Mouse (Mus musculus): ENCODE results near the gene Kntc1. TPM values are rescaled to one million over a fixed set of nuclear protein-coding genes. Genes with fewer than 3 reads are reported as not detected.
"Not testable (repeated sequence)": the region's sequence is repeated elsewhere in the genome, so short reads cannot be mapped to it uniquely, and the experiment has no call there.

The Kntc1 gene
- polyA plus RNA-seq, 1 experiment from 2014 or later: 12.9 TPM

DNA sequence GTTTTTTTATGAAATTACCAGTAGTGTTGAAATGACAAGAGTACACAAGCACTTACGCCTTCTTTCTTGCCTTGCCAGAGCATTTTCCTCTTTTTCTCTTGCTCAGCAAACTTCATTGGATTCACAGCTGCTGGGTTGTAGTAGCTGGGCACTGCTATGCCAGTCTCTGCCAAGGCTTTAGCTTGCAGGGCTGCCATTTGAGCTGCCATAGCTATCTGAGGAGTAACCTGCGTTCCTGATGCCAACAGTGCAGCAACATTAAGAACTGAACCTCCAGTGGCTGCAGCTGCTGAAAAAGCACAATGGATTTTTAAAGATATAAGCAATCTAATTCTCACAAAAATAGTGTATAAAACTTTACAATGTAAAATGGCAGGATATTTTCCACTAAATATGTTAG lies 18.5 kb upstream of the Kntc1 start:
- Histone ChIP-seq H3K9ac (ENCODE audit: low read length) (no peak overlapping the region), H3K9me3 (replicated peaks; ENCODE audit: control insufficient read depth, low read length) (no peaks in the 10 kb centered on the region), H3K4me1 (ENCODE audit: control insufficient read depth, insufficient read depth, low read length) (no peaks in the 10 kb centered on the region), H3K27ac (ENCODE audit: low read depth, low read length) (no peak overlapping the region), H3K4me3 (ENCODE audit: low read depth, low read length) (no peak overlapping the region), H3K36me3 (ENCODE audit: control insufficient read depth, insufficient read depth, low read length) (peaks cover 79% of the 10 kb centered on the region), H3K27me3 (replicated peaks; ENCODE audit: control insufficient read depth, insufficient read depth, low read length) (no peaks in the 10 kb centered on the region), H3K4me2 (ENCODE audit: low read length) (no peak overlapping the region)
- ATAC-seq (no peak), DNase-seq (ENCODE audit: low spot score) (no peak)
- 99% methylated on average over 2 of the region's 2 CpGs for WGBS

DNA sequence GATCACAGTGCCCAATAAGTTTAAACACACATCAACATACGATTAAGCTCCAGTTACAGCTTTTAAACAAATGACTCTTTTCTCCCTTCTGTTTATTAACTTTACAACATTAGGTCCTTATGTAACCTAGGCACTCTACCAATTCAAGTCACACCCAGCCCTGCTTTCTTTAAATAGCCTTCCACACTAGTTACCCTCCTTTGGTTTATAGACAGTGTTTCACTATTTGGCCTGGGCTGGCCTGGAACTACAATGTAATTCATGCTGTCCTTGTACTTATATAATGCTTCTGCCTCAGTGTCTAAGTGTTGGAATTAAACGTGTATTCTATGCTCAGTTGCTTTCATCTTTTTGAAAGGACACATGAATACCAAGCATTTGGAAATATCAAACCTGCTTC lies 5.2 kb upstream of the Kntc1 start:
- DNase-seq (ENCODE audit: low spot score) (no peak), ATAC-seq (no peak)
- no peaks in the 10 kb centered on the region for H3K27me3 ChIP-seq (replicated peaks; ENCODE audit: control insufficient read depth, insufficient read depth, low read length)
- H3K9ac ChIP-seq (ENCODE audit: low read length): no peak overlapping the region
- peaks cover 15% of the 10 kb centered on the region for H3K4me1 ChIP-seq (ENCODE audit: control insufficient read depth, insufficient read depth, low read length)
- no peak overlapping the region for H3K4me3 ChIP-seq (ENCODE audit: low read depth, low read length)
- no peak overlapping the region for H3K4me2 ChIP-seq (ENCODE audit: low read length)
- WGBS: 89% methylated on average over 2 of the region's 2 CpGs
- peaks cover 49% of the 10 kb centered on the region for H3K36me3 ChIP-seq (ENCODE audit: control insufficient read depth, insufficient read depth, low read length)
- H3K27ac ChIP-seq (ENCODE audit: low read depth, low read length): no peak overlapping the region
- no peaks in the 10 kb centered on the region for H3K9me3 ChIP-seq (replicated peaks; ENCODE audit: control insufficient read depth, low read length)

GRCm38 (mm10) chr5:123746253-123746652 lies 3.3 kb upstream of the Kntc1 start:
- Histone ChIP-seq H3K27me3 (replicated peaks; ENCODE audit: control insufficient read depth, insufficient read depth, low read length) (no peaks in the 10 kb centered on the region), H3K9ac (ENCODE audit: low read length) (0 out of 2 replicates have a peak overlapping the region, but pooled peaks have one; percentile 13), H3K4me1 (ENCODE audit: control insufficient read depth, insufficient read depth, low read length) (peaks cover 18% of the 10 kb centered on the region), H3K4me2 (ENCODE audit: low read length) (peak overlapping the region; percentile 85), H3K4me3 (ENCODE audit: low read depth, low read length) (peak overlapping the region; percentile 75; the same call in 1 of the 2 replicates), H3K9me3 (replicated peaks; ENCODE audit: control insufficient read depth, low read length) (no peaks in the 10 kb centered on the region), H3K36me3 (ENCODE audit: control insufficient read depth, insufficient read depth, low read length) (peaks cover 32% of the 10 kb centered on the region), H3K27ac (ENCODE audit: low read depth, low read length) (no peak overlapping the region)
- no peak for ATAC-seq
- no peak for DNase-seq (ENCODE audit: low spot score)

DNA sequence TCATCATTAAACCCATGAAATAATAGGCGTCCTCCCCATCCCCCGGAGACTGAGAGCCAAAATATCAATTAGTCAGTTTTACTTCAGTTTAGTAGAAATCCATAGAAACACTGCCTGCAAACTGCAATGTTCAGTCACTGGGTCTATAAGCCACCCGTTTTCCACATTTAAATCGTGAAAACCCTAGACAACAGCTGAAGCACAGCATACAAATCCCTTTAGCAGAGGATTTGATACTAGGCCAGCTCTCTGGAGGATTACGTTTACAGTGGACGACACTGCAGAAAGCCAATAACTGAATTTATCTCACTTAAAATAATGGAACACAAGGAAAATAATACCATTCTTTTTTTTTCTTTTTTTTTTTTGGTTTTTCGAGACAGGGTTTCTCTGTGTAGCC lies 1.9 kb upstream of the Kntc1 start:
- Histone ChIP-seq H3K9ac (ENCODE audit: low read length) (peak overlapping the region; percentile 74), H3K36me3 (ENCODE audit: control insufficient read depth, insufficient read depth, low read length) (peaks cover 23% of the 10 kb centered on the region), H3K27ac (ENCODE audit: low read depth, low read length) (no peak overlapping the region), H3K9me3 (replicated peaks; ENCODE audit: control insufficient read depth, low read length) (no peaks in the 10 kb centered on the region), H3K4me1 (ENCODE audit: control insufficient read depth, insufficient read depth, low read length) (peaks cover 18% of the 10 kb centered on the region), H3K27me3 (replicated peaks; ENCODE audit: control insufficient read depth, insufficient read depth, low read length) (no peaks in the 10 kb centered on the region), H3K4me3 (ENCODE audit: low read depth, low read length) (peak overlapping the region; percentile 75), H3K4me2 (ENCODE audit: low read length) (peak overlapping the region; percentile 85)
- DNase-seq (ENCODE audit: low spot score): no peak
- no peak for ATAC-seq
- 25% methylated on average over 7 of the region's 7 CpGs for WGBS

DNA sequence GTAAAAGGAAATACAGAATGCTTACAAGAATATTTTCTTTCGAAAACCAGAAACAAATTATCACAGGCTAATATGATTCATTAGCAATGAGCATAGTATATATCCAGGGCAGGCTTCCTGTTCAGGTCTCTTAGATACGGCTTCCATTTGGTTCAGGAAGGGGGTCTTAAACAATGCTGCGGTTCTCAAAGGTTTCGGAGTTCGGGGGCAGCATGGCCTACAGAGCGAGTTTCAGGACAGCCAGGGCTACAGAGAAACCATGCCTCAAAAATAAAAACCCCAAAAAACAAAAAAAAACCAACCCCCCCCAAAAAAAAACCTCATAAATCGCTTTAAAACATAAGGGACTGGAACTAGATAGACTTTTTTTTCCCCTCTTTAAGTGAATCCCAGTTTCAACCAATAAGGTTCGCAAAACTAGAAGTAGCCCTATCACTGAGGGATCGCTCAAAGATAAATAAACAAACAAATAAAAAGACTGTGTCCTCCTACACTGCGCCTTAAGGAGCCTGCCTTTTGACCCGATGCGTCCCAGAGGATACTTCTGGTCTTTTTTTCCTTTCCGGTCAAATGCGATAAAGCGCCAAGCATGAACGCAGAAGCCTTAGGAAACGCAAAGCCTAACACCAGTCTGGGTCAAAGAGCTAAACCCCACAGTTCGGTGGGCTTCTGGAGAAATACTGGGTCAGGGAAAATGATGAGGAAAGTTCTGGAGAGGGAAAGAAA lies 1.0 kb upstream of the Kntc1 start:
- peak; percentile 3 for DNase-seq (ENCODE audit: low spot score)
- no peaks in the 10 kb centered on the region for H3K27me3 ChIP-seq (replicated peaks; ENCODE audit: control insufficient read depth, insufficient read depth, low read length)
- H3K9ac ChIP-seq (ENCODE audit: low read length): peak overlapping the region; percentile 74
- peaks cover 18% of the 10 kb centered on the region for H3K4me1 ChIP-seq (ENCODE audit: control insufficient read depth, insufficient read depth, low read length)
- ATAC-seq: peak; percentile 0
- H3K4me3 ChIP-seq (ENCODE audit: low read depth, low read length): peak overlapping the region; percentile 75
- H3K9me3 ChIP-seq (replicated peaks; ENCODE audit: control insufficient read depth, low read length): no peaks in the 10 kb centered on the region
- peaks cover 15% of the 10 kb centered on the region for H3K36me3 ChIP-seq (ENCODE audit: control insufficient read depth, insufficient read depth, low read length)
- peak overlapping the region; percentile 85 for H3K4me2 ChIP-seq (ENCODE audit: low read length)
- under 1% methylated on average over 18 of the region's 18 CpGs for WGBS
- peak overlapping the region; percentile 95 for H3K27ac ChIP-seq (ENCODE audit: low read depth, low read length)

DNA sequence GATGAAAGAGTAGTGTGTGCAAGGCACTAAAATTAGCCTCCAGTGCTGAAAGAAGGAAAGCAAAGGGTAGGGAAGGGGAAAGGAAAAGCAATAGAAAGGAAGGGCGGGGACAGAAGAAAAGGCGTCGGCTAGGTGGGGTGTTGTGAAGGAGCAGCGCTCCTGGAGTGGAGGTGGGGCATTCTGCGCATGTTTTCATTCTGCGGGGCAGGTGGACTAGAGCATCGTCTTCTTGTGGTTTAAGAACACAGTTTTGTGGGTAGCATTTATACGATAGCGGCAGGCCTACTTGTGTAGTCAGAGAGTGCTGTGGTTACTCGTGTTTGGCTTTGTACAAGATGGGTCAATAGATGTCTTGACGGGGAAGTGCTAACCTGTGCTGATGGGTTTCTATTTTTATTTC lies 16.0 kb downstream of the Kntc1 start:
- Histone ChIP-seq H3K9ac (ENCODE audit: low read length) (no peak overlapping the region), H3K9me3 (replicated peaks; ENCODE audit: control insufficient read depth, low read length) (no peaks in the 10 kb centered on the region), H3K4me1 (ENCODE audit: control insufficient read depth, insufficient read depth, low read length) (no peaks in the 10 kb centered on the region), H3K27me3 (replicated peaks; ENCODE audit: control insufficient read depth, insufficient read depth, low read length) (no peaks in the 10 kb centered on the region), H3K36me3 (ENCODE audit: control insufficient read depth, insufficient read depth, low read length) (peaks cover 54% of the 10 kb centered on the region), H3K4me2 (ENCODE audit: low read length) (no peak overlapping the region), H3K27ac (ENCODE audit: low read depth, low read length) (no peak overlapping the region), H3K4me3 (ENCODE audit: low read depth, low read length) (no peak overlapping the region)
- WGBS: 95% methylated on average over 11 of the region's 11 CpGs
- ATAC-seq (no peak), DNase-seq (ENCODE audit: low spot score) (no peak)

- not testable (repeated sequence) for H3K27ac ChIP-seq (ENCODE audit: low read depth, low read length); H3K4me2 ChIP-seq (ENCODE audit: low read length); H3K9ac ChIP-seq (ENCODE audit: low read length); H3K9me3 ChIP-seq (replicated peaks; ENCODE audit: control insufficient read depth, low read length); H3K4me1 ChIP-seq (ENCODE audit: control insufficient read depth, insufficient read depth, low read length); H3K27me3 ChIP-seq (replicated peaks; ENCODE audit: control insufficient read depth, insufficient read depth, low read length); DNase-seq (ENCODE audit: low spot score); H3K4me3 ChIP-seq (ENCODE audit: low read depth, low read length); ATAC-seq
- 92% methylated on average over 11 of the region's 11 CpGs for WGBS
- peaks cover 53% of the 10 kb centered on the region for H3K36me3 ChIP-seq (ENCODE audit: control insufficient read depth, insufficient read depth, low read length)
Observed at GRCm38 (mm10) chr5:123766455-123766854, 16.9 kb downstream of the Kntc1 start.

- peaks cover 65% of the 10 kb centered on the region for H3K36me3 ChIP-seq (ENCODE audit: control insufficient read depth, insufficient read depth, low read length)
- WGBS: 96% methylated on average over 9 of the region's 9 CpGs
Observed at GRCm38 (mm10) chr5:123773441-123773840, 23.9 kb downstream of the Kntc1 start.

GRCm38 (mm10) chr5:123780716-123781115 lies 31.2 kb downstream of the Kntc1 start:
- no peak overlapping the region for H3K27ac ChIP-seq (ENCODE audit: low read depth, low read length)
- peaks cover 79% of the 10 kb centered on the region for H3K36me3 ChIP-seq (ENCODE audit: control insufficient read depth, insufficient read depth, low read length)
- 97% methylated on average over 8 of the region's 8 CpGs for WGBS
- no peak overlapping the region for H3K9ac ChIP-seq (ENCODE audit: low read length)
- H3K4me1 ChIP-seq (ENCODE audit: control insufficient read depth, insufficient read depth, low read length): no peaks in the 10 kb centered on the region
- H3K9me3 ChIP-seq (replicated peaks; ENCODE audit: control insufficient read depth, low read length): no peaks in the 10 kb centered on the region
- ATAC-seq (no peak), DNase-seq (ENCODE audit: low spot score) (no peak)
- no peak overlapping the region for H3K4me2 ChIP-seq (ENCODE audit: low read length)
- H3K4me3 ChIP-seq (ENCODE audit: low read depth, low read length): no peak overlapping the region
- no peaks in the 10 kb centered on the region for H3K27me3 ChIP-seq (replicated peaks; ENCODE audit: control insufficient read depth, insufficient read depth, low read length)

More at GRCm38 (mm10) chr5:123773441-123773840, 23.9 kb downstream of the Kntc1 start:
- ATAC-seq (no peak), DNase-seq (ENCODE audit: low spot score) (no peak)
- Histone ChIP-seq H3K27ac (ENCODE audit: low read depth, low read length) (no peak overlapping the region), H3K9me3 (replicated peaks; ENCODE audit: control insufficient read depth, low read length) (no peaks in the 10 kb centered on the region), H3K4me2 (ENCODE audit: low read length) (no peak overlapping the region), H3K9ac (ENCODE audit: low read length) (no peak overlapping the region), H3K4me3 (ENCODE audit: low read depth, low read length) (no peak overlapping the region), H3K27me3 (replicated peaks; ENCODE audit: control insufficient read depth, insufficient read depth, low read length) (no peaks in the 10 kb centered on the region), H3K4me1 (ENCODE audit: control insufficient read depth, insufficient read depth, low read length) (no peaks in the 10 kb centered on the region)

All from forebrain, embryonic 14.5 days (tissue).